Comparison of ENCODE assay signal across 13 mouse cellular contexts in genomic region chr8:77294599-77294998, GRCm38 (mm10).
A peak's percentile ranks its signal among the peaks of the same experiment; 100 is the strongest.
DNase-seq lines count a peak whose midpoint lies in the region; ATAC-seq lines count a peak whose summit lies in the region.
"Had no signal": no experiment of that assay in that cellular context is flagged by ENCODE, and none has a peak within 500 bp of the region (broad histone marks: within the 10 kb centered on the region; RNA-seq: fewer than 3 reads in every experiment).

No protein-coding gene starts in this region.

- DNase-seq in frontal cortex, postnatal 14 days (ENCODE audit: low spot score in 2 of 2) = no peak
- DNase-seq in layer of hippocampus, adult 9-11 months = peak; percentile 38
- no peak for DNase-seq in layer of hippocampus, postnatal 25 days (ENCODE audit: extremely low spot score in 1 of 2, low spot score in 1 of 2)
- peak; percentile 63 for DNase-seq in brain, embryonic 18.5 days (ENCODE audit: low read depth, low spot score)
- peak; percentile 31 to 73 for DNase-seq in left cerebral cortex, postnatal 25 days (ENCODE audit: low spot score in 2 of 2)
- no peak for DNase-seq in kidney, postnatal 10 days
- DNase-seq: adrenal gland, postnatal 25 days; cerebellum, adult 2 months; kidney, adult 9 months; kidney, postnatal 4 days; spleen, adult 18-20 months; thymus, postnatal 36 days had no signal

- ATAC-seq in frontal cortex, adult (ENCODE audit: low TSS enrichment) = peak; percentile 75

- intact Hi-C loops in left cerebral cortex, postnatal 25 days (cut with DNase I) = loop anchor here (5.0 kb wide), 1 partner anchor 37 kb away; no protein-coding TSS in a partner anchor

Comparison
In these comparisons a context has a peak if more than half of its experiments do, and no peak if none do; other contexts are left out.
1. DNase-seq: peak in layer of hippocampus, adult 9-11 months (single experiment), brain, embryonic 18.5 days (single experiment) and left cerebral cortex, postnatal 25 days (2 of 2); none in frontal cortex, postnatal 14 days (0 of 2), layer of hippocampus, postnatal 25 days (0 of 2) and kidney, postnatal 10 days (single experiment).